Mouse (Mus musculus): ENCODE data around the gene Ak6.

The Ak6 gene

DNA sequence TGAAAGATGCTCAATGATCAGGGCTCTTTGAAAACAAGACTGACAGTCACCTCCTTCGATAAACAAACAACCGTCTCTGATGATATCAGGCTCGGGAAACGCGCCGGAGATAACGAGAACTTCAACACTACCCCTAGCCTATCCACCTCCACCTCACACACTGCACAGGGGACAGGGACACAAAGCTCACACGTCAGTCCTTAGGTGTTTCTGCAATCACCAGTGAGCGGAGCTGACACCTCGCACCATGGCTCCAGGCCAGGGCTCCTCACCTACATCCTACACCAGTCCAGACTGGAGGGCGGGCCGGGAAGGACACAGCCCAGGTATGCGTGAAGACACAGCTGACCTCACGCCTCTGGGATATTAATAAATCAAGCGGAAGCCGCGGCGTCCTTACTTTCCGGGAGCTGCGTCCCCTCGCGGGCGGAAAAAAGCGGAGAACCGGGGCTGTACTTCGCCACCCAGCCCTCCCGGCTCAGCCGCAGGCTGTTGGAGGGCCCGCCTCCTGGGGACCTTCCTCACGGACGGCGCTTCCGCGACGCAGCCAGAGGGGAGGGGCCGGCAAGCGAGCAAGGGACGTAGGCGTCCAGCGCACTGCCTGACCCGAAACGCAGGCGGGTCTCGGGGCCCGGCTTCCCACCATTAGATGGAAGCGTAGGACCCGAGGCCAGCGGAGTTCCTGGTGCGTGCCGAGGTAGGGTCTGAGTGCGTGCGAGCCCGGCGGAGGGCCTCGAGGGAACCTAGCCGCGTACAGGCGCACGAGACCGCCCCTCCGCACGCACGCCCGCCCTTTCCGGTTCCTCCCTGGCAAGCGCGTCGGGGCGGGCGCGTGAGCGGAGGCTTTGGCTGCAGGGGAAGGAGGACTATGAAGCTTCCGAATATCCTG is at the start of gene Ak6, which contains the start of gene Rad17:
TSS of gene Ak6 (plus strand) at position 430 of the 889 bp plus-strand sequence.
TSS of gene Rad17 (minus strand) at position 502 of the 889 bp plus-strand sequence.
- peak; percentile 92 for DNase-seq (ENCODE audit: low spot score in 2 of 2)

DNA sequence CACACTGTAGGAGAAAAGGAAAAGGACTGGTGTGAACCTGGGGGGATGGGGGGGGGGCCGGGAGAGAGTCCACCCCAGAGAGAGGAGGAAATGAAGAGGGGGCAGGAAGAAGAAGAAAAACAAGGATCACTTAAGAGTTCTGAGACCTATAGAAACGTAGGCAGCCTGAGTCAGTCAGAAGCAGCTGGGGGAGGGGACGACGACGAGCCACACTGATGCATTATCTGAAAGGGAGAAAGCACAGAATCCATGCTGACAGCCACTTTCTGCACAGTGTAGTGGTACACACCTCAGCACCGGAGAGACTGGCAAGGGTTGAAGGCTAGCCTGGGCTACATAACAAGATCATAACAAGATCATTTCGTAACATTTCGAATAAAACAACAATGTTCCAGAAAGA is 49.7 kb upstream of the Ak6 start:
- DNase-seq (ENCODE audit: low spot score in 2 of 2): no peak

DNA sequence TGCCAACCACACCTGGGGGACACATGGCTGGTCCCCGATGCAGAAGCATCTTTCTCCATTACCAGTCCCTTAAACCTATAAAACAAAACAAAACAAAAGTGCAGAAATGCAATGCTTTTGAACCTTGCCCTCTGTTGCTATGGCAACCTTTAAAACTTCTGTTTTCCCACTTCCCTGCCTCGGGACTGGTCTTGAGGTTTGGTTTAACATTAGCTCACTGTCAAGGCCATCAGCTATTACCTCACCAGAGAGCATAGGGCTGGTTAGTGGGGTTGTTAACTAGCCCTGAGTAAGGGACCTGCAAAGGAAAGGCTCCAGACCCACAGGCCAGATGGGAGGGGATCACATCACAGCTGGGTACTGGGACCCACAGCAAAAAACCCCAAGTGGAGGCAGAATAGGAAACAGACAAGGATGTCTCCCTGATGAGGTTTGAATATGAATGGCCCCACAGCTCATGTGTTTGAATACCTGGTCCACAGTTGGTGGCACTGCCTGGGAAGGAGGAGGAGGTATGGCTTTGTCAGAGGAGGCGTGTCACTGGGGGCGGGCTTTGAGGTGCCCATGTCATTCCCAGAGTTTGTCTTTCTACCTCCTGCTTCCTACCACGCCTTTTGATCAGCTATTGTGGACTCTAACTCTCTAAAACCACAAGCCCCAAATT is 48.4 kb upstream of the Ak6 start:
- DNase-seq (ENCODE audit: low spot score in 2 of 2): no peak

DNA sequence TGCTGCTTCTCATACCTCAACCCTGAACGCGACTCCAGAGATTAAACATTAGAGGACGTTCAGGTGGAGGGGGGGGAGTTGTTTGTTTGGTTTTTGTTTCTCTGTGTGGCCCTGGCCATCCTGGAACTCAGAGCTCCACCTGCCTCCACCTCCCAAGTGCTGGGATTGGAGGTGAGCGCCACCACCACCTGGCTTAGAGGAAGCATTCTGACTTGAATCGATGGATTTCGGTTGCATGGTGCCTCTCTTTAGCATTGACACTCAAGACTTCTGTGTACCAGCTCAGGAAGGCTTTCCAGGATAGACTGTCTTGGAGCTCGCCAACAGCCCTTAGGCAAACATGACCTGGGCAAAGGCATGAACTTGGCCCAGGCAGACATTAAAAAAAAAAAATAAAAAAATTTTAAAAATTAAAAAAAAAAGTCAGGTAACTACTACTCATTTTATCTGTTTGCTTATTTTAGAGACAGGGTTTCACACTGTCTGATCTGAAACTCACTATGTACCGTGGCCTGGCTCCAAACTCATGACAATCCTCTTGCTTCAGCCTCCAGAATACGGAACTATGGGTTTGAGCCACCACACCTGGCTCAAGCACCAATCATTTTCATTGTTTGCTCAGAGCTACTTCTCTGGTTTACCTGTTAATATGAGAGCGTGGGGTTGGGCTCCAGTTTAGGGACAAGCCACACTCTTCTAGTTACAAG is 47.6 kb upstream of the Ak6 start:
- DNase-seq (ENCODE audit: low spot score in 2 of 2): no peak

DNA sequence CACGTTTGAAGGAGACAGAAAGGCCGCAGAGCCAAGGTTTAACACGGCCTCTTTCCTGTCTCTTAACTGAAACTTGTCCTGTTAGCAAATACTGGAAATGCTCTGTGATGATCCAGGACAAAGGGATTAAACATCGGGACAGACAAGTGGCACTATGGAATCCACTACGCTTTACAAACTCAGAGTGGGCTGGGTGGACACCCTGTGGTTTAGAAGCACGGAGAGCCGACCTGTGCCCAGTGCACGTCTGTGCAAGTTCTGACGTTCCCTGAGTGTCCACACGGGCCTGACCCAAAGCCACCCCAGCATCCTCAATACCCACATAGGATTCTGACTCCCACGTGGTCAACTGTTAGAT is 47.1 kb upstream of the Ak6 start:
- no peak for DNase-seq (ENCODE audit: low spot score in 2 of 2)

DNA sequence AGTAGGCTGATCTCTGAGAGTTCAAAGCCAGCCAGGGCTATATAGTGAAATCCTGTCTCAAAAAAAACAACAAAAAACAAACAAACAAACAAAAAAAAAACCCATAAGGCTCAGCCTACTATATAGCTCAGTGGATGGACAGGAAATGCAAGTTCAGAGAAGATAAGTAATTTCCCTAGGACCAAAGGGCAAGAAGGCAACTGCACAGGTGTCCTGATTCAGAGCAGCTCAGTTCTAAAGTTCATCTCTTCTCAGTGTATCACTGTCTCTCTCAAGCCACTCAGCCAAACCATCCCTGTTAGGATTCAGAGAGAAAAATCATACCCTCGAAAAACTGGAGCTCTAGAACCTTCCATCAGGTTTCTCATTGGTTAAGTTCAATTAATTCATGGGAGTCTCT is 44.9 kb upstream of the Ak6 start:
- no peak for DNase-seq (ENCODE audit: low spot score in 2 of 2)

DNA sequence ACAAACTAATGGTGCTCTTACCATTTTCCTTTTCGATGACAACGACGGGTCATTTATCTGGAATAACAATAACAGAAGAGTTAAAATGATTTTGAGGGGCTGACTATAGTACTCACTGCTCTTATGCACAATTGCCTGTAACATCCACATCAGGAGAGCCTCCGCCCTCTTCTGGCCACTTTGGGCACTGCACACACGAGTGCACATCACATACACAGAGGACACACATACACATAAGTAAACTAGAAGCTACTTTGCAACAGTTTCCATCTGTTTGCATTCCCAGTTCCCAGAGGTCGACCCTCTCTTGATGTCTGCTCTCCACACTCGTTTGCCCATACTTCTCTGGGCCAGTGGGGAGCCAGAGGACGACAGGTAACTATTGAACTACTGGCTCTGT is 43.0 kb upstream of the Ak6 start:
- DNase-seq (ENCODE audit: low spot score in 2 of 2): no peak

DNA sequence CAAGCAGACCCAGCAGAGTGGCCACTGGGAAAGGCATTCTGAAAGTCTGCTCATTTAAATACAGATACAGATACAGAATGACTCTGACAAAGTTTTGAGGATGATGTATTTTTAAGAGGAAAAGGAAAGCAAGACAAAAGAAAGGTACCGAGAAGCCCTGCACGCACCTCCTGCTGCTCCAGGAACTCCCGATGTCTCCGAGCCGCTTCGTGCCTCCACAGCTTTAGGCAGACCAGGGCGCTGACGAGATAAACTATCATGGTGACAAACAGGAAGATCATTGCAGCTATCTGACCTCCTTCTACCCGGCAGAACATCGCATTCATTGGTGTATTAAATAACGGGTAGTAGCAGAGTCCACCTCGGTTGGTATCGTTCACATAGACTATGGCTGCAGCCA is 39.5 kb upstream of the Ak6 start:
- DNase-seq (ENCODE audit: low spot score in 2 of 2): no peak

DNA sequence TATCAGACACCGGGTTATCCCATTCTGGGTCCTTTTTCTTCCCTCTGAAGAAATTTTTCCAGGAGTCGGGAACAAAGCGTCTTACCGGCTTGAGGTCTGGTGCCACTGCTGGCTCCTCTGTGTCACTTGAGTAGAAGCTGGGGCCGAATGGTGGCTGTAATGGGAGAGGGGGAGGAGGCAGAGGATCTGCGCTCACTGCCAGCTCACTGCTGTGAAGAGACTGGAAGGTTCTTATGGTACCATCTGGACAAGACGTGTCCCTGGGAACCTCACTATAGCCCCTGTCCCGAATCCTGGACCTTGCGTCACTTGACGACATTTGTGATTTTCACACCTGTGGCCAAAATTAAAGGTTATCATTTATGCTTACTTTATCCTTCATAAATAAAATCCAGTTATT is 38.5 kb upstream of the Ak6 start:
- no peak for DNase-seq (ENCODE audit: low spot score in 2 of 2)

DNA sequence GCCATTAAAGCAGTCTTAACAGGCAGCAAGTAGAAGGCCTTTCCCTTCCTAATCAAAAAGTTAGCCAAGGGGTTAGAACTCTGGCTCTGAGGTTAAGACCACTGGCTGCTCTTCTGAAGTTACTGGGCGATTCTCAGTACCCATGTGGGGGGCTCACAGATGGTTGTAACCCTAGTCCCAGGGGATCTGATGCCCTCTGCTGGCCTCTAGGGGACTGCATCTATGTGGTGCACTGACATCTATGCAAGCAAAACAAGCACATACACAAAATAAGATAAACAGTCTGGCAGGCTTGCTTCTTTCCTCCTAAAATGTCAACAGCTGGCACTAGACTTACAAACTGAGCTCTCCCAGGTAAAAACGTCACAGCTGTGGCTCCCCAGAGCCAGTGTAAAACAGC is 37.9 kb upstream of the Ak6 start:
- no peak for DNase-seq (ENCODE audit: low spot score in 2 of 2)

DNA sequence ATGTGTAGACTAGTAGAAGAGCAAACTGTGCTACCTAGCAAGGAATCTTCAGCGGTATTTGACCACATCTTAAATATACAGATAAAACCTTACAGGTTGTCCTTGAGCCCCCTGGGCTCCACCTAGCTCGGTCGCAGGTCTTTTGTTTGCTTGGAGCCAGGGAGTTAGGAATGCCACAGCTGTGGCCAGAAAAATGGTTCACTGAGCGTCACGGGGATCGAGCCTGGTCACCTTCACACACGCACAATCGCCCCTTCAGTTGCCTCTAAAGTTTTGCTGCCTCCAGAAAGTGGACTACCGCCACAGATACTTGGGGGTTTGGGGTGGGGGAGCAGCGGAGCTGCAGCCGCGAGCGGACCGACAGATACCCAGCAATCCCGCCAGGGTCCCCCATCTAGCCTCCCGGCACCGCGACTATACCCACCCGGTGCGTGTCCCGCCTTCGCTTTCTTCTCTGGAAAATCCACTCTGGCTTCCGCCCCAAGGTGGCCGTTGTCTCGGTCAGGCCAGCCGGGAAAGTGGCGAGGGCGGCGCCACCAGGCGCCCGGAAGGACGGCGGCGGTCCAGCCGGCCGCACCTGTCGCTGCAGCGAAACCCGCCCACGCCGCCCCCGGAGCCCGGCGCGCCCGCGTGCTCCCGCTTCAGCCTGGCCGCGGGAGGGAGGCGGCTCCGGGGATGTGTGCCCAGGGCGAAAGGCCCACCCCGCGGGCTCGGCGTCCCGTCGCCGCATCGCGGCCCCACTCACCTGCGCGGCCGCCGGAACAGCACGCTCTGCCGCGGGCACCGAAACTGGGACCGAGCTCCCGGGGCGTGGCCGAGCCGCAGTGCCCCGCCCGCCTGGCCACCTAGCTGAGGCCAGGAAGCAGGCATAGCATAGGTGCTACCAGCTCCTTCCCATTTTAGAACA is 34.3 kb upstream of the Ak6 start, which contains the start of gene Marveld2:
TSS of gene Marveld2 (minus strand) at position 791 of the 907 bp plus-strand sequence.
- DNase-seq (ENCODE audit: low spot score in 2 of 2): peak; percentile 54 to 70

DNA sequence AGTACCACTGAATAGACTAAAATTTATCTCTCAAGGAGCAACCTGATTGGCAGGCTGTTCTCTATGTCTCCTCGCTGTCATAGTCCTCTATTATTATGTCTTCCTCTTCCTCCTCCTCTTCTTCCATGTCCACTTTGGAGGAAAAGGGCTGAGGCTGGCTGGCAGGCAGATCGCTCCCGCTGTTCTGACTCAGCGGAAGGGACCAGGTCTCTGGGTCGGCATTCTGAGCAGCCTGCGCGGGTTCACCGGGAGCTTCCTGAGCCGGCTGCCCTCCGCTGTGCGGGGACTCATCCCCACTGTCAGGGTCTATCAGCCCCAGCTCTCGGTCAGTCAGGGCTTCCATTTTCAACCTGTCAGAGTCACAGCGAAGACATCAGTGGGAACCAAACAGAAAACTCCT is 33.2 kb upstream of the Ak6 start:
- DNase-seq (ENCODE audit: low spot score in 2 of 2): no peak

DNA sequence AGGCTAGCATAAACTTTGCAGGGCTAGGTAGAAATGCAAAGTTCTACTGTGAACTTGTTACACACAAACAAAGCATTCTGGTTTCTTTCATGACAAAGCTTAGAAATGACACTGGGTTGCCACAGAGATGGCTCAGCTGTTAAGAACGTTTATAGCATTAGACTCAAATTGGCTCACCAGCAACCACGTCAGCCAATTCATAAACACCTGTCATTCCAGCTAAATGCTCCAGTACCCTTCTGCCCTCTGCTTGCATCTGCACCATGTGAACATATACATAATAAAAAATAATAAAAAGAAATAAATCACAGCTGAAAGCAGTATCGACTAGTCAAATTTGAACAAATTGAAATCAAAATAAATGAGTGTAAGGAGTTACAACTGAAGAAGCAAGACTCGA is 28.5 kb upstream of the Ak6 start:
- DNase-seq (ENCODE audit: low spot score in 2 of 2): no peak

DNA sequence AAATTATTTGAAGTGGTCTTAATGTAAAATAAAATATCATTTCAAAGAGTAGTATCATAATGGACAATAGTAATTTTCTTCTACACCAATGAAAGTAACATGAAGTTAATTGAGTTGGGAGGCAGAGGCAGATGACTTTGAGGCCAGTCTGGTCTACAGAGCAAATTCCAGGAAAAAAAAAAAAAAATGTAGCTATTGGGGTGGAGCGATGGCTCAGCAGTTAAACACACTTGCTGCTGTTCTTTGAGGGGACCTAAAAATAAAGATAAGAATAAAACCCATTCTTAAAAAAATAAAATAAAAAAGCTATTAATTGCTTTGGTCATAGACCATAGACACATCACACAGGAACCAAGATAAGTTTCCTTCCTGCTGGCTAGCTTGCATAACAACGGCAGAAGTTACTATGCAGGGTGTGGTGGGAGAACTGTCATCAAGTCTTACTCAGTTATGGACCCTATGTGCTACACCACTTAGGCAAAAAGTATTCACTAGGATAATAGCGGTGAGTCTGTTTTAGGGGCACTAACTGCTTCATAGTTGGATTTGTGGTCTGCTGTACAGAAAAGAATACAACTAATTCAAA is 16.6 kb upstream of the Ak6 start:
- no peak for DNase-seq (ENCODE audit: low spot score in 2 of 2)

DNA sequence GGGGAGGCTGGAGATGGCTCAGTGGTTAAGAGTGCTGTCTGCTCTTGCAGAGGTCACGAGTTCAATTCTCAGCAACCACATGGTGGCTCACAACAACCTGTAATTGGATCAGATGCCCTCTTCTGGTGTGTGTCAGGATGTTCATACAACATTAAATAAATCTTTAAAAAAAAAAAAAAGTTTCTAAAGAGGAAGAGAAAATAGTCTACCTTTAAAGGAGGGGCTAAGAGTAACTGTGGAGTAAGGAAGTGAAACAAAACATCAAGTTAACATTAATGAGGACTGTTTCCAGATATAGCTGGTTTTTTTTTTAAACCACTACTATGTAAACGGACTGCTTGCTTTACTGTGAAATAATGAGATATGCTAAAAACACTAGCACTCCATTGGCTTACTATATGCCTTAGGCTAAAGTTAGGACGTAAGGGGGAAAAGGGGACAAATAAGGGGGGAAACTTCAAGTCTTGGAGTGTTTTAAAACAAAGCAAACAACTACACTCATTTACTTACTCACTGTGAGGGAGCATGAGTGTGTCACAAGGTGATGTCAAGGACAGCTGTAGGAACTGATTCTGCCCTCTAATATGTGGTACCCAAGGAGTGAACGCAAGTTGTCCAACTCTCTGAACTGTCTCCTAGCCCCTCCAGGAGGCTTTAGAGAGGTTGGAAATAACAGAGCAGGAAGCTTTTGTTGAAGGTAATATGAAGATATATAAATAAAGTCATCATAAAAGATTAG is 8.1 kb upstream of the Ak6 start:
- peak; percentile 9 to 38 for DNase-seq (ENCODE audit: low spot score in 2 of 2)

DNA sequence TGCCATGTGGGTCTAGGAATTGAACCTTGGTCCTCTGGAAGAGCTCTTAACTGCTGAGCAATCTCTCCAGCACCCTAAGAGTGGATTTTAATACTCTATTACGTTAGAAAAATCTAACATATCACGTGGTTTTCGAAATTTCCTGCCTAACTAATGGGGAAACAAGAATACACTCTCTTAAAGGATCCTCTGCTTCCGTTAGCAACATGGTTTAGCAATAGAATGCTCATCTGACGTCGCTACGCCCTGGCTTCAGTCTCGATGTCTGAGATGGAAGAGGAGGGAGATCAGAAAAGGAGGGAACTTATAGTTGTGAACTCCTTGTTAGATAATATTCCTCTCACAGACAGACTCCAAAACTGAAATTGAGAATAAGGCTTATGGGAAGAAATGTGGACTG is 2.6 kb upstream of the Ak6 start:
- DNase-seq (ENCODE audit: low spot score in 2 of 2): no peak

DNA sequence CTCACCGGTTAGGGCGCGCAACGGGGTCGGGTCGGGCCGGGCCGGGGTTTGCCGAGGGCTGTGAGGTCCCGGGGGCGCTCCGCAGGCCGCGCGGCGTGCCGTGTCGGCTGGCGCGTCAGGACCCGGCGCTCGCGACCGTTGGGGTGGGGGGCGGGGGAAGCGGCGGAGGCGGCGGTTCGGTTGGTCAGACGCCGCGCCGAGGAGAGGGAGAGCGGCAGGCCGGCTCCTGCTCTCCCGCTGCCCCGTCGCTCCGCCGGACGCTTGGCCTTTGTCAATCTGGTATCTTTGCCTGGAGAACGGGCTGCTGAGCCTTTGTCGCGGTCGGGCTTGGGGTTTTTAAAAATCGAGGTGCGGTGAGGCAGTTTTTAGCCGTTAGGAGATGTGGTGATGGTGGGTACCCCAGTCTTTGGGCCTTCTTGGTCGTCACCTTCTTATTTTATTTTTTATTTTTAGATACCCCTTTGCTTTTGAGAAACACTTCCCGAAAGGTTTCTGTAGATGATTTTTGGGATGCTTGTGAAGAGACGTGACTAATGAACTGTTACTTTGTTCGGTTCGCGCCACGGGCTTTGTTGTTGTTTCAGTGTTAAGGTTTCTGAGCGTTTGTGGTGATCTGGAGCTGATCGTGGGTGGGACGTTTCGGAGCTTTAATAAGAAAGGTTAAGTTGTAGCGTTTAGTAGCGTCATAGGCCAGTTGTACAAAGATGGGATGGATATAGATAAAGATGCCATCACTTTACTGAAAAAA is 834 bp downstream of the Ak6 start, which contains the start of gene Taf9:
TSS of gene Taf9 (plus strand) at position 141 of the 748 bp plus-strand sequence.
- no peak for DNase-seq (ENCODE audit: low spot score in 2 of 2)

DNA sequence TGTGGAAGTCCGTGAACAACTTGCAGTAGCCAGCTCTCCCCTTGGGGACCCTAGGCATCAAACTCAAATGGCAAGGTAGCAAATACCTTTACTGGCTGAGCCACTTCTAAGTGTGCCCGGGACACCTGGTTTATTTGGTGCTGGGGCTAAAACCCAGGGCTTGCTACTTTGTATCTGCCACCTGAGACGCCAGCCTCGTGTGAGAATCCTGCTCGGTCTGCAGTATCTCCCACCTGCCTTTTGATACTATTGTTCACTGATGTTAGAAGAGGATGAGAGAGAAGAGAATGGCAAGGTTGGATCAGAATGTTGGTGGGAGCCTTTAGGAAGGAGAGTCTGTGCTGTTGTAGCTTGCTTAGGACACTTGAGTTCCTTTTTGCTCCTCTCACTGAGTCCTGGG is 7.3 kb downstream of the Ak6 start:
- DNase-seq (ENCODE audit: low spot score in 2 of 2): no peak

DNA sequence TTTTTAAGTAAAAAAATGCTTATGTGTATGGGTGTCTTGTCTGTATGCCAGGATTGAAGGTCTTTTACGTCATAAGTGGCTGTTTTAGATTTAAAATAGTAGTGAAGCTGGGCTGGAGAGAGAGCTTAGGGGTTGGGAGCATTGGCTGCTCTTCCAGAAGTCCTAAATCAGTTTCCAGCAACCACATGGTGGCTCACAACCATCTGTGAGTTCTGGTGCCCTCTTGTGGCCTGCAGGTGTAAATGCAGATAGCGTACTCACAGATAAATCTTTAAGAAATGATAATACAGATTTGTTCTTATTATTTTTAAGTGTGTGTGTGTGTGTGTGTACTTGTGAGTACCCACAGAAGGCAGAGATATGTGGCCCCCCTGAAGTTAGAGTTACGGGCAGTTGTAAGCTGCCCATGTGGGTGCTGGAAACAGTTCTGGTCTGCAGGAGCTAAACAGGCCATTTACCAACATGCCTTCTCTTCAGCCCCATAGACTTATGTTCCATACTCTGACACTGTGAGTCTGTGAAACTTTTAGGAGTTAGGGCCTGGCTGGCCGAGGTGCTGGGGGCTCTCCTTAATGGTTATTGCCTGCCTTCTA is 9.2 kb downstream of the Ak6 start:
- DNase-seq (ENCODE audit: low spot score in 2 of 2): peak; percentile 32 to 45

All from spleen, postnatal 36 days (tissue).